Mouse (Mus musculus) bone marrow macrophage, adult 2 months (primary cell): Measurements from ENCODE around the gene Pdcd10. TPM values are rescaled to one million over a fixed set of nuclear protein-coding genes. Genes with fewer than 3 reads are reported as not detected.

Experiments used
- H3K27ac ChIP-seq: 2 replicates; pipeline ENCODE4 v1.5.1; 2012; ENCODE audit warnings: low read depth, low read length; ENCODE audit not compliant: insufficient read depth
- H3K4me1 ChIP-seq: 2 replicates; pipeline ENCODE4 v1.6.1; 2012; ENCODE audit warnings: low read length; ENCODE audit not compliant: control insufficient read depth, insufficient read depth
- H3K4me3 ChIP-seq: 2 replicates; pipeline ENCODE4 v1.5.1; 2012; ENCODE audit warnings: mild to moderate bottlenecking, low read length, moderate library complexity; ENCODE audit not compliant: insufficient read depth
- CTCF ChIP-seq: IDR thresholded peaks from 2 replicates; pipeline ENCODE4 v1.5.1; 2012; ENCODE audit warnings: low read depth, mild to moderate bottlenecking, low read length, moderate library complexity
- POLR2A ChIP-seq: IDR thresholded peaks from 2 replicates; pipeline ENCODE4 v1.6.1; 2012; ENCODE audit warnings: mild to moderate bottlenecking, low read depth, low read length, borderline replicate concordance
- polyA plus RNA-seq: library from polyadenylated mRNA; stranded (reverse); fragments of >200 nt; gene quantifications from 2 replicates; pipeline ENCODE4 v1.2.4, GENCODE M21; 2012; ENCODE audit not compliant: missing spikeins, insufficient read depth, insufficient read length

Pdcd10 gene
- polyA plus RNA-seq, 1 experiment = 106 TPM

DNA sequence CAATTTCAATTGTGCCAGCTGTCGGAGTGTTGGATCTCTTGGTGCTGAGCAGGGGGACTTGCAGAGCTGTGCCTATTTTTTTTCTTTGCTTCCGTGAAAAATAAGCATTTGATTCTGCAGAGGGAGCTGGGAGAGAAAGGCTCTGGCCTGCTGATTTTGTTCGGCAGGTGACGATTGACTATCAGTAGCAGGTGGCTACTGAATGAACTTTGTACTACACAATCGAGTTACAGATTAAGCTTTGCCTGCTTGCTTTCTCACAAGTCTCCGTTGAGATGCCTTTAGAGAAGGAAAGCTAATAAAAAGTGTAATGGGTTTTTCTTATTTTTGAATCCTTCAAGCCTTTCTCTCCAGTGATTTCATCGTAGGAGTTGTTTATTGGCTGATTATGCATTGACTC, 81.5 kb downstream of the Pdcd10 start:
- Histone ChIP-seq H3K27ac (no peak overlapping the region), H3K4me1 (no peaks in the 10 kb centered on the region), H3K4me3 (no peak overlapping the region)
- TF ChIP-seq POLR2A = no peak
- no peak for TF ChIP-seq CTCF

DNA sequence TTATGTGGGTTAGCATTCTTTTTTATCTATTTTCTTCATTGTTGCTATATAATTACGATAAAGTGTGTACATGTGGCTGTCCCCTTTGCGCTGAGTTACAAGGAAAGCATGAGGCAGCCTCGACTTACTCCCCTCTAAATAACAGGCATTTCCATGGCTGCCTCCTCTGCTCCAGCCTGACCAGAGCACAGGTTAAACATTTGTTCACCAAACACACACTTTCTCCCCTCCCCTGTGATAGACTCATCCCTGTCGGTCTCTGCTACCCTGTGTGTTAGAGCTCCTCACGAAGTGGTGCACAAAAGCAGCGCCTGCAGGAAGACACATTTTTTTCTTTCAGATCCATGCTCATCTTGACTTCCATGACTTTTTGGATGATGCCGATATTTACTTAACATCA, 82.0 kb downstream of the Pdcd10 start:
- H3K4me3 ChIP-seq = no peak overlapping the region
- no peak overlapping the region for H3K27ac ChIP-seq
- TF ChIP-seq CTCF (no peak), POLR2A (no peak)
- no peaks in the 10 kb centered on the region for H3K4me1 ChIP-seq

DNA sequence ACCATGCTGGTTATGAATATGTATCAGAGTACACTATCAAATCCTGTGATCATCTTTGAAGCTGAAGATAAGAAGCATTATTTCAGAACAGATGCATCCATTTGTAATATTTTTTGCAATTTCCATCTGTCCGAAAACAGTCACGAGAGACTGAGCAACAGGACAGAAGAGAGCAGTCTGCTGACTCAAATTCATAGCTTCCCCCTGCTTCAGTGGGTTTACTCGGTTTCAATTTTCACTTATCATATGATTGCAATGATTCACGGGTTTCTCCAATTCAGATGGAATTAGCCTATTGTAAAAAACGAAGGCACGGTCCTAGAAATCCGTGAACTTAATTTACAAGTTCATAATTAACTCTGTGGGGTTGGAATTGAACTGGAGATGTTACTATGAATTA, 88.5 kb downstream of the Pdcd10 start:
- TF ChIP-seq CTCF (no peak), POLR2A (no peak)
- H3K4me1 ChIP-seq = no peaks in the 10 kb centered on the region
- no peak overlapping the region for H3K27ac ChIP-seq
- no peak overlapping the region for H3K4me3 ChIP-seq

Other genes starting within 250 kb of the Pdcd10 start
- gene Wdr49, start 74.7 kb downstream of the Pdcd10 start, polyA plus RNA-seq = not detected in 2 replicates
- gene Serpini1, start 691 bp upstream of the Pdcd10 start, polyA plus RNA-seq = 0.60 and 0.80 TPM in 2 replicates
- not detected in 2 replicates for gene Gm29133, start 191.3 kb upstream of the Pdcd10 start, polyA plus RNA-seq